8 mouse cellular contexts compared by ENCODE assay signal in the genomic region with DNA sequence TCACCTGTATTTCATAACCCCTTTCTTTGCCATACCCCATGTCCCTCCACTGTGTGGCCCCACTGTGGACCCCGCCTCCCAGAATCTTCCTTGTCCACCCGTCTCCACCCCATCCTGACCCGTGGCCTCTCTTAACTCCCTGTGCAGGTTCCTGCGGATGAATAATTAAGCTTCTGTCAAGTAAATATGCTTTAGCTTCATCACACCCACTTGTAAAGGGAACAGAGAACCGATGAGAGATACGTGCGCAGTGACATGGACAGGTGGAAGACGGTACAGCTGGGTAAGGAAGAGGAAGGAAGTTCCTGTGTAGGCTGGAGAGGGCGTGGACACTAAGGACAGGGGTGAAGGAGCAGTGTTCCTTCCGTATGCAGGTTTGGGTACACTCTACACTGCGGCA. TPM values are rescaled to one million over a fixed set of nuclear protein-coding genes. Genes with fewer than 3 reads are reported as not detected.
DNase-seq lines count a peak whose midpoint lies in the region; ATAC-seq lines count a peak whose summit lies in the region.
"Had no signal": no experiment of that assay in that cellular context is flagged by ENCODE, and none has a peak within 500 bp of the region (broad histone marks: within the 10 kb centered on the region; RNA-seq: fewer than 3 reads in every experiment).

No protein-coding gene starts in this region.

- H3K4me2 ChIP-seq in forebrain, embryonic 15.5 days (replicated peaks): peak overlapping the region; percentile 66
- H3K4me2 ChIP-seq in kidney, embryonic 15.5 days: peak overlapping the region; percentile 87

- WGBS in embryonic facial prominence, embryonic 10.5 days: 20% methylated on average over 11 of the region's 11 CpGs
- WGBS in forebrain, embryonic 15.5 days: 15% methylated on average over 11 of the region's 11 CpGs
- WGBS in kidney, embryonic 15.5 days: 9% methylated on average over 11 of the region's 11 CpGs

- H3K4me3 ChIP-seq in embryonic facial prominence, embryonic 10.5 days: peak overlapping the region; percentile 63
- peak overlapping the region; percentile 44 for H3K4me3 ChIP-seq in forebrain, embryonic 15.5 days
- peak overlapping the region; percentile 54 for H3K4me3 ChIP-seq in kidney, embryonic 15.5 days (replicated peaks)
- H3K4me3 ChIP-seq: myocyte had no signal

- no peaks in the 10 kb centered on the region for H3K36me3 ChIP-seq in embryonic facial prominence, embryonic 10.5 days (replicated peaks)
- H3K36me3 ChIP-seq in forebrain, embryonic 15.5 days: no peaks in the 10 kb centered on the region
- no peaks in the 10 kb centered on the region for H3K36me3 ChIP-seq in kidney, embryonic 15.5 days

- no peak for DNase-seq in embryonic facial prominence, embryonic 10.5 days (ENCODE audit: low spot score)
- DNase-seq in lung, postnatal 25 days (ENCODE audit: low spot score): peak; percentile 69
- no peak for DNase-seq in adrenal gland, postnatal 10 days
- DNase-seq in spleen, adult 18-20 months: no peak
- DNase-seq in thymus, adult 18-20 months: no peak

- H3K27me3 ChIP-seq in embryonic facial prominence, embryonic 10.5 days (replicated peaks; ENCODE audit: low read depth, poor library complexity, severe bottlenecking): peaks cover 24% of the 10 kb centered on the region
- no peaks in the 10 kb centered on the region for H3K27me3 ChIP-seq in forebrain, embryonic 15.5 days
- H3K27me3 ChIP-seq in kidney, embryonic 15.5 days: no peaks in the 10 kb centered on the region

- ATAC-seq in forebrain, embryonic 15.5 days (replicated peaks): peak; percentile 29
- ATAC-seq in kidney, embryonic 15.5 days (replicated peaks; ENCODE audit: low FRiP score): peak; percentile 16; the same call in 1 of the 2 replicates

- no peaks in the 10 kb centered on the region for H3K9me3 ChIP-seq in embryonic facial prominence, embryonic 10.5 days
- no peaks in the 10 kb centered on the region for H3K9me3 ChIP-seq in forebrain, embryonic 15.5 days
- H3K9me3 ChIP-seq in kidney, embryonic 15.5 days (replicated peaks): no peaks in the 10 kb centered on the region

- H3K4me1 ChIP-seq in embryonic facial prominence, embryonic 10.5 days: peaks cover 50% of the 10 kb centered on the region
- peaks cover 47% of the 10 kb centered on the region for H3K4me1 ChIP-seq in forebrain, embryonic 15.5 days
- peaks cover 52% of the 10 kb centered on the region for H3K4me1 ChIP-seq in kidney, embryonic 15.5 days

- H3K27ac ChIP-seq in embryonic facial prominence, embryonic 10.5 days (replicated peaks): peak overlapping the region; percentile 77; the same call in 1 of the 2 replicates
- H3K27ac ChIP-seq in forebrain, embryonic 15.5 days (replicated peaks): no peak overlapping the region
- H3K27ac ChIP-seq in kidney, embryonic 15.5 days: peak overlapping the region; percentile 98

- H3K9ac ChIP-seq in forebrain, embryonic 15.5 days (replicated peaks): peak overlapping the region; percentile 39; the same call in 1 of the 2 replicates
- peak overlapping the region; percentile 41; the same call in 1 of the 2 replicates for H3K9ac ChIP-seq in kidney, embryonic 15.5 days

RNA-seq across cellular contexts. Expression of a gene that starts 0.6 kb away (rescaled TPM):
- 5.6 and 5.7 TPM in 2 replicates for polyA plus RNA-seq in embryonic facial prominence, embryonic 10.5 days (2016; fragmentation: Nextera tagmentation; extraction: Ambion mirVana)
- 4.3 and 4.9 TPM in 2 replicates for polyA plus RNA-seq in forebrain, embryonic 15.5 days (2015; fragmentation: Nextera tagmentation; extraction: Ambion mirVana)
- polyA plus RNA-seq in kidney, embryonic 15.5 days (2015; fragmentation: Nextera tagmentation; extraction: Ambion mirVana): 18.4 and 22.5 TPM in 2 replicates
- 1 to 10 TPM; 4.9 to 6.7 TPM for total RNA-seq in adrenal gland, postnatal 10 days (2021)

RNA-seq across cellular contexts. Expression of a gene that starts 11.0 kb away (rescaled TPM):
- polyA plus RNA-seq in embryonic facial prominence, embryonic 10.5 days (2016; fragmentation: Nextera tagmentation; extraction: Ambion mirVana): 0.09 and 0.10 TPM in 2 replicates
- 1.7 and 2.7 TPM in 2 replicates for polyA plus RNA-seq in forebrain, embryonic 15.5 days (2015; fragmentation: Nextera tagmentation; extraction: Ambion mirVana)
- 0.09 and 0.13 TPM in 2 replicates for polyA plus RNA-seq in kidney, embryonic 15.5 days (2015; fragmentation: Nextera tagmentation; extraction: Ambion mirVana)
- under 1 TPM; 0.30 to 0.42 TPM for total RNA-seq in adrenal gland, postnatal 10 days (2021)
- polyA plus RNA-seq: myocyte had no signal

RNA-seq across cellular contexts. Expression of a gene that starts 35.1 kb away (rescaled TPM):
- polyA plus RNA-seq in embryonic facial prominence, embryonic 10.5 days (2016; fragmentation: Nextera tagmentation; extraction: Ambion mirVana): 138 and 146 TPM in 2 replicates
- 103 and 111 TPM in 2 replicates for polyA plus RNA-seq in forebrain, embryonic 15.5 days (2015; fragmentation: Nextera tagmentation; extraction: Ambion mirVana)
- 110 and 115 TPM in 2 replicates for polyA plus RNA-seq in kidney, embryonic 15.5 days (2015; fragmentation: Nextera tagmentation; extraction: Ambion mirVana)
- total RNA-seq in adrenal gland, postnatal 10 days (2021): 10 to 100 TPM; 81.5 to 90.1 TPM
